Mouse (Mus musculus) stomach, postnatal 0 days (tissue): ENCODE measurements around the gene Elovl5.

Experiments
- CTCF ChIP-seq: IDR thresholded peaks from 2 replicates; pipeline ENCODE4 v1.5.1; 2016; ENCODE audit warnings: antibody characterized with exemption, low read depth, mild to moderate bottlenecking, moderate library complexity
- EP300 ChIP-seq: optimal IDR thresholded peaks from 2 replicates; pipeline ENCODE3; 2016; ENCODE audit warnings: antibody characterized with exemption

DNA sequence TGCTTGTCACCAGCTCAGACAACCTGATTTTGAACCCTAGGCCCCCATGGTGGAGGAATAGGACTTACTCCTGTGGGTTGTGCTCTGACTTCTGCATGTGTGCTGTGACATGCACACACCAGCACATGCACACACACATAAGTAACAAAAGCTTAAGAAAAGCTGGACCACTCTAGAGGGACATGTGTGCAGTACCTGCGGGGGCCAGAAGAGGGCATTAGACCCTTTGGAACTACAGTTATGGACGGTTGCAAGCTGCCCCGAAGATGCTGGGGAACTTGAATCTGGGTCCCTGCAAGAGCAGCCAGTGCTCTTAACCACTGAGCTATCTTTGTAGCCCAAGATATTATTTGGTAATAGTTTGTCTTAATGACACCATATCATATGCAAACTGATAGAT, 88.3 kb downstream of the Elovl5 start:
- TF ChIP-seq CTCF (peak; percentile 68), EP300 (no peak)
